Mouse (Mus musculus): ENCODE measurements around the gene Gm20503.

Gene Gm20503

GRCm38 (mm10) chr4:59047222-59047621 is 44.2 kb downstream of the Gm20503 start:
- in situ Hi-C loops (cut with MboI; ENCODE audit: unreplicated experiment in 2 of 2) = loop anchor here in 1 of 2 experiments (25.0 kb wide), 1 partner anchor 960 kb away; no protein-coding TSS in a partner anchor

DNA sequence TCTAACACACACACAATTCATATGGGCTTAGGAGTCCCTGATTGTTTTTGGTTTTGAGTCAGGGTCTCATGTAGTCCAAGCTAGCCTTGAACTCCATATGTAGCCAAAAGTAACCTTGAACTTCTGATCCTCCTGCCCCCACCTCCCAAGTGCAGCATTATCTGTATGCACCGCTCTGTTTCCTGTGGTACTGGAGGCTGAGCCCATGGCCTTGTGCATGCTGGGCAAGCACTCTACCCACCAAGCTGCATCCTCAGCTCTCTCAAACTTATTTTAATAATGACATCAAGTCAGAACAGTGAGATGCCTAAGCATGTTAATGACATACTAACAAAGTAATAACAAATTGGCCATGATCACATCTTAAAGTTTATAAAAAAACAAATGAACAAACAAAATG is 48.1 kb downstream of the Gm20503 start:
- in situ Hi-C loops (cut with MboI; ENCODE audit: unreplicated experiment in 2 of 2) = no loop called here

GRCm38 (mm10) chr4:59057929-59058328 is 54.9 kb downstream of the Gm20503 start:
- in situ Hi-C loops (cut with MboI; ENCODE audit: unreplicated experiment in 2 of 2) = no loop called here

- in situ Hi-C loops (cut with MboI; ENCODE audit: unreplicated experiment in 2 of 2) = no loop called here
Observed at GRCm38 (mm10) chr4:59062526-59062925, 59.5 kb downstream of the Gm20503 start.

GRCm38 (mm10) chr4:59069276-59069675 is 66.3 kb downstream of the Gm20503 start:
- in situ Hi-C loops (cut with MboI; ENCODE audit: unreplicated experiment in 2 of 2) = no loop called here

DNA sequence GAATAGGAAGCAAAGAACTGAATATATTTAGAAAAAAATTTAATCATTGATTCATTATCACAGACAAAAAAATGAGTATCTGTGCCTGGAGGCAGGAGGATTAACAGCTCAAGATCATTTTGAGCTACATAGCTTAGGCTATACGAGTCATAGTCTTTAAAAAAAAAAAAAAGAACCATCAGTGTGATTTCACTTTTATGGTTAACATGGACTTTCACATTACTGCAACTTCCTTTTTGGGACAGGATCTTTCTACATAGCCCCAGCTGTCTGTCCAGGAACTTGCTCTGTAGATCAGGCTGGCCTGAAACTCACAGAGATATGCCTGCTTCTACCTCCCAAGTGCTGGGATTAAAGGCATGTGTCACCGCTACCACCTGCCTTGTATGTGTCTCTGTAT is 80.4 kb downstream of the Gm20503 start:
- in situ Hi-C loops (cut with MboI; ENCODE audit: unreplicated experiment in 2 of 2) = loop anchor here in 1 of 2 experiments (25.0 kb wide), 1 partner anchor 679 kb away; no protein-coding TSS in a partner anchor

DNA sequence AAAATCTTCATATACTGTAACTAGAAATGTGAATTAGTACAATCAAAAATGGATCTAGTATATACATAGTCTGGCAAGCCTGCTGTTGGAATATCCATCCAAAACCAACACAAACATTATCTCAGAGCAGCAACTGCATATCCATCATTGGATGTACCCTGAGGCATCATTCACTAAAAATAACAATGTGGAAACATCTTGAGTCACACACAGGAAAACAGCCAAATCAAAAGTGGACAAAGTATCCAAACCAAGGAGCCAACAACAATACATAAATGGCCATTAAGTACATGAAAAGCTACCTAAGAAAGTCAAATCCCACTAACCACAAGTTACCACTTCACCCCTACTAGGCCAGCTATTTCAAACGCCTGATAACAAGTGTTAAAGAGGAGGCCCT is 86.4 kb downstream of the Gm20503 start:
- in situ Hi-C loops (cut with MboI; ENCODE audit: unreplicated experiment in 2 of 2) = loop anchor here in 1 of 2 experiments (25.0 kb wide), 1 partner anchor 673 kb away; no protein-coding TSS in a partner anchor
